Mouse (Mus musculus) lung, postnatal 0 days (tissue): ENCODE measurements around the gene Rora.

ENCODE experiments used
- CTCF ChIP-seq: IDR thresholded peaks from 2 replicates; pipeline ENCODE4 v1.5.1; 2016; ENCODE audit warnings: antibody characterized with exemption, mild to moderate bottlenecking
- EP300 ChIP-seq: IDR thresholded peaks from 2 replicates; pipeline ENCODE4 v1.6.1; 2016; ENCODE audit warnings: antibody characterized with exemption, mild to moderate bottlenecking, control low read depth

DNA sequence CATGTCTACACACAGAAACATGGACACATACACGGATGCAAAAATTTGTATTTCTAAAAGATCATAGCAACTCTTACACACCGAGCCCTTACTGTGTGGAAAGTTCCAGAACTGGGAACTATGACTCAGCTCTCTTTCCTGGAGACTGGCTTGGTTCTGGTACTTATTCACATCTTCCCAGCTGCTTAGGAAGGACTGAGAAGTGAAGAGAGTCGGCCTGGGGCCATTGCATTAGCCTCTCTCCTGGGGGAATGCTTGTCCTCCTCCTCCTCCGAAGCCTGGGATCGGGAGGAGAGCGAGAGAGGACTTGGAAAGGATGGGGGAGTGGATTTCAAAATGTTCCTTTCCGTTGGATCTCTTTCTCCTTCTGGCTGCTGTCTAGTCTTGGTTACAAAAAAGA is 511.1 kb downstream of the Rora start:
- no peak for TF ChIP-seq CTCF
- TF ChIP-seq EP300, result no peak
